Comparison of ENCODE assay signal across 8 mouse cellular contexts in genomic region chr2:39005574-39006079, GRCm38 (mm10). TPM values are rescaled to one million over a fixed set of nuclear protein-coding genes. Genes with fewer than 3 reads are reported as not detected.
A peak's percentile ranks its signal among the peaks of the same experiment; 100 is the strongest.
DNase-seq lines count a peak whose midpoint lies in the region; ATAC-seq lines count a peak whose summit lies in the region.

Gene Rpl35, minus strand, starts transcription at chr2:39005624.

- H3K4me1 ChIP-seq in erythroblast, embryonic 14.5 days (ENCODE audit: control insufficient read depth): peaks cover 75% of the 10 kb centered on the region

- DNase-seq in CD4-positive helper T cell, adult 2 months (ENCODE audit: low read depth, low spot score): peak; percentile 70
- DNase-seq in heart, postnatal 14 days: no peak
- DNase-seq in large intestine, adult 2 months (ENCODE audit: low read depth, low spot score): no peak
- peak; percentile 58 for DNase-seq in lung, postnatal 10 days
- DNase-seq in spleen, postnatal 14 days (ENCODE audit: low spot score in 2 of 2): peak; percentile 47 to 66
- DNase-seq in right cerebral cortex, adult 18-20 months: no peak

- H3K36me3 ChIP-seq in erythroblast, embryonic 14.5 days (ENCODE audit: control insufficient read depth): peaks cover 46% of the 10 kb centered on the region

- H3K9me3 ChIP-seq in erythroblast, embryonic 14.5 days (ENCODE audit: control insufficient read depth, low read length): no peaks in the 10 kb centered on the region

- H3K4me3 ChIP-seq in erythroblast, embryonic 14.5 days (replicated peaks): peak within 1 kb of the TSS; percentile 93

- intact Hi-C loops in heart, postnatal 14 days (cut with DNase I): loop anchor here (10.0 kb wide), 1 partner anchor 351 kb away; no protein-coding TSS in a partner anchor

- no peaks in the 10 kb centered on the region for H3K27me3 ChIP-seq in erythroblast, embryonic 14.5 days (ENCODE audit: control insufficient read depth)

- no peak for ATAC-seq in activated CD4-positive, CD25-positive, alpha-beta regulatory T cell, adult 4 months

- 4% methylated on average over 15 of the region's 15 CpGs for WGBS in large intestine, adult 2 months

RNA-seq across cellular contexts. Expression of gene Rpl35, which starts in this region (rescaled TPM):
- 1,000 to 10,000 TPM; 1,939 to 1,985 TPM for polyA plus RNA-seq in activated CD4-positive, CD25-positive, alpha-beta regulatory T cell, adult 4 months (2017; shearing (Covaris generic))
- 34.7 TPM in 2 replicates for polyA plus RNA-seq in erythroblast, embryonic 14.5 days (2012)
- total RNA-seq in heart, postnatal 14 days (2021): 100 to 1,000 TPM; 312 to 359 TPM
- polyA plus RNA-seq in large intestine, adult 2 months (2012; rRNA removed): 224 and 239 TPM in 2 replicates

Comparison
In these comparisons a context has a peak if more than half of its experiments do, and no peak if none do; other contexts are left out.
1. DNase-seq: peak in CD4-positive helper T cell, adult 2 months (single experiment), lung, postnatal 10 days (single experiment) and spleen, postnatal 14 days (2 of 2); none in heart, postnatal 14 days (0 of 2), large intestine, adult 2 months (single experiment) and right cerebral cortex, adult 18-20 months (single experiment).